Mouse (Mus musculus): ENCODE results near the gene Gtf3c5.

Gene Gtf3c5

GRCm38 (mm10) chr2:28609851-28610250, 26.3 kb upstream of the Gtf3c5 start:
- in situ Hi-C loops (cut with MboI; ENCODE audit: low sequenced_read_pairs), result no loop called here

DNA sequence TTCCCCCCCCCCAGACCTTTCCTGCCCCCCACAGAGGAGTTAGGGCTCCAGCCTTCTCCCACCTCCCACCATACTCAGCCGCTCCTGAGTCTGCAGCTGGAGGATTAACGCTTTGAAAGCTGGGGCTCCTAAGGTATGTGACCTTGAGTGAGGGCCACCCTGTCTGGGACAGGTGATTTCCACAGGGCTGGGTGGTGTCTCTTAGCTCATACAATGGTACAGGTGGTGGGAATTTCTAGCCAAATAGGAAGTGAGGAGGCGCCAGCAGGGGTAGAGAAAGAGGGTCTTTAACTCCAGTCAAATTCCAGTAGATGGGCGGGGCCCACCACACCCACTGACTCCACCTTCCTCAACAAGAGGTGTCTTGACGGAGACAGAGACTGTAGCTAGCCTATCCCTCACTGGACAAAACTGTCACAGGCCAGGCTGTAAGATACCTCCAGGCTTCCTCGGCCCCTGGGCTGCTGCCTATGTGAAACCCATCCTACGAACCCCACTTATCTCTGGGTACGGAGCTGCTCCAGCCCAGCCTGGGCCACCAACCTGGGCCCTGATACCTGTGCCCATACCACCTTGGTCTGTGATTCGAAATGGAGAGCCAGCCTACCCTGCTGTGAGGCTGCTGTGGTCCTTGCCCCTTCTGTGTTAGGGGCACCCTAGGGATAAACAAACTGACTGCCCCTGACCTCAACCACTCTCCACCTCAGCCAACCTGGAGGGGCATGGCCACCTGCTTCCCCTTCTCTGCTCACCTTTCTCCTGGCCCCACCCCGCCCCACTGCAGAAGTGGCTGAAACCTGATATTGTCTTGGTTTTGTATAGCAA, 24.0 kb upstream of the Gtf3c5 start:
- in situ Hi-C loops (cut with MboI; ENCODE audit: low sequenced_read_pairs), result no loop called here

DNA sequence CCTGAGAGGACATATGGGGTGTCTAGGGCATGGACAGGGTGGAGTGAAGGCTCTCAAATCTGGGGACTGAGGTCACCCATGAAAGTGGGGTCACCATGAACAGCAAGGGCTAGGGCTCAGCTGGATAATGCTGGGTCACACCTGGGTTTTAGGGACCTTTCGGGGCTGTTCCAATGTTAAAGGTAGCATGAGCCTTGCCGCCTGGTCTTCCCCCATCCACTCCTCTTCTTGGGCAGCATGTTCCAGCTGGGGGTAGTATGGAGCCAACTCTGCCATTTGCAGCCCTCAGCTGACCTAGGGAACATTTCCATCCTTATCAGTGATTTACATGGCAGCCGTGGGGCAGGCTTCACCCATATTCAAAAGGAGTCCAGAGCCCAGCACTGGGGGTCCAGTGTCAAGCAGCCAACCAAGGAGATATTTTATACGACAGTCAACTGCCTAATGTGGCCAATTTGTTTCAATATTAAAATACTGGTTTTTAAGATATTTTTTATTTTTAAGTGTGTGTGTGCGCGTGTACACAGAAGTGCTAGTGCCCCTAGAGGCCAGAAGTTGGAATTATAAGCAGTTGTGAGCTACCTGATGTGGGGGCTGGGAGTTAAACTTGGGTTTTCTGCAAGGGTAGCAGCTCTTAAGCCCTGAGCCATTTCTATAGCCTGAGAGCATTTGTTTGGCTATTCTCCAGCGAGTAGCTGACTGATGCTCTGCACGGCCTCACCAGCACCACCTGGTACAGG, 23.2 kb upstream of the Gtf3c5 start:
- in situ Hi-C loops (cut with MboI; ENCODE audit: low sequenced_read_pairs), result no loop called here

GRCm38 (mm10) chr2:28605789-28606541, 22.4 kb upstream of the Gtf3c5 start:
- in situ Hi-C loops (cut with MboI; ENCODE audit: low sequenced_read_pairs), result no loop called here

DNA sequence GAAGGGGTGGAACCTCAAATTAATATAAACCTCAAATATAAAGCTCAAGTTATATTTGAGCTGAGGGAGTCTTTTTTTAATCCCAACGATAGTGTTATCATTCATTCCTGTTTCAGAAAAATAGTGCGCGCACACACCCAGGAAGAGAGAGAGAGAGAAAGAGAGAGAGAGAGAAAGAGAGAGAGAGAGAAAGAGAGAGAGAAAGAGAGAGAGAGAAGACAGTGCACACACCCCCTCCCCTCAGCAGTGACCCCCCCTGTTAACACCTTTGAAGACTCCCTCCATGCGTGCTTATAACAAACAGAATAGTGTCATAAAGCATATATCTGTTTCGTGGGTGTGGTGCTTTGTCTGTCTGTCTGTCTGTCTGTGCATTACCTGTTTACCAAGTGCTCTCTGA, 20.0 kb upstream of the Gtf3c5 start:
- in situ Hi-C loops (cut with MboI; ENCODE audit: low sequenced_read_pairs), result no loop called here

- in situ Hi-C loops (cut with MboI; ENCODE audit: low sequenced_read_pairs), result no loop called here
These were observed 18.4 kb upstream of the Gtf3c5 start for GRCm38 (mm10) chr2:28601720-28602590.

GRCm38 (mm10) chr2:28599569-28599900, 16.0 kb upstream of the Gtf3c5 start:
- in situ Hi-C loops (cut with MboI; ENCODE audit: low sequenced_read_pairs), result no loop called here

- in situ Hi-C loops (cut with MboI; ENCODE audit: low sequenced_read_pairs), result no loop called here
These were observed 15.4 kb upstream of the Gtf3c5 start for GRCm38 (mm10) chr2:28598692-28599568.

- in situ Hi-C loops (cut with MboI; ENCODE audit: low sequenced_read_pairs), result no loop called here
These were observed 14.4 kb upstream of the Gtf3c5 start for GRCm38 (mm10) chr2:28597733-28598547.

- in situ Hi-C loops (cut with MboI; ENCODE audit: low sequenced_read_pairs), result no loop called here
These were observed 13.4 kb upstream of the Gtf3c5 start for GRCm38 (mm10) chr2:28596998-28597397.

DNA sequence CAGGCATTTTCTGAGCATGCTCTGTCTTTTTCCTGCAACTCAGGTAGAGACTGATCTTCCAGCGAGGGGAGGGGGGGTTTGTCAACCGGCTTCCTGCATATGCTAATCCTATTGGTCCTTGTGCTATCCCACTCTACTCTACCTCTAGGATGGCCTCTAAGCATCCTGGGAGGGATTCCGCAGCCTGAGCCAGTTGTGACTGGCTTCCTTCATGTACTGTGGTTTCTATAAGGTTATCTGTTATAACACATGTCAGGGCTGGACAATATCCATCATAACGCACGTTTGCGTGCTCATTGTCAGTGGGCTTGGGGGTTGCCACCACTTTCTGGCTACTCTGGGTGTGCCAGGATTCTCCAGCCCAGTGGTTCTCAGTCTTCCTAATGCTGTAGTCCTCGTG, 12.5 kb upstream of the Gtf3c5 start:
- in situ Hi-C loops (cut with MboI; ENCODE audit: low sequenced_read_pairs), result no loop called here

- in situ Hi-C loops (cut with MboI; ENCODE audit: low sequenced_read_pairs), result no loop called here
These were observed 9.3 kb upstream of the Gtf3c5 start for GRCm38 (mm10) chr2:28592809-28593208.

DNA sequence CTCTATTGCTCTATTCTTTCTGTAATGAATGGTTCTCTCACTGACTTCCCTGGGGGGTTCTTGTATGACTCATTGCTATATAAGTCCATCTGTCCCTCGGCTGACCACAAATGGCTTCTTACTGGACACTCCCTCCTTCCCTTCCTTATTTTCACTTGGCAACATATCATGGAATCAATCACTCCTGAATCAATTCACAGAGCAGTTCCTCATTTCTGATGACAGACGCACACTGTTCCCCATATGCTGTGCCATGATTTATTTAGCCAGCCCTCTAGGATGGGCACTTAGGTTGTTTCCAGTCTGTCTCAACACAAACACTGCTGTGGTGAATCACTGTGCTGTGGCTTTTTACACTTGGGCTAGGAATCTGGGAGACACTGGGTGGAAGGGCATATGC, 7.9 kb upstream of the Gtf3c5 start:
- in situ Hi-C loops (cut with MboI; ENCODE audit: low sequenced_read_pairs), result no loop called here

- in situ Hi-C loops (cut with MboI; ENCODE audit: low sequenced_read_pairs), result no loop called here
These were observed 5.0 kb upstream of the Gtf3c5 start for GRCm38 (mm10) chr2:28588574-28588973.

- in situ Hi-C loops (cut with MboI; ENCODE audit: low sequenced_read_pairs), result no loop called here
These were observed 2.2 kb upstream of the Gtf3c5 start for GRCm38 (mm10) chr2:28585730-28586129.

GRCm38 (mm10) chr2:28585043-28585571, 1.6 kb upstream of the Gtf3c5 start:
- in situ Hi-C loops (cut with MboI; ENCODE audit: low sequenced_read_pairs), result no loop called here

DNA sequence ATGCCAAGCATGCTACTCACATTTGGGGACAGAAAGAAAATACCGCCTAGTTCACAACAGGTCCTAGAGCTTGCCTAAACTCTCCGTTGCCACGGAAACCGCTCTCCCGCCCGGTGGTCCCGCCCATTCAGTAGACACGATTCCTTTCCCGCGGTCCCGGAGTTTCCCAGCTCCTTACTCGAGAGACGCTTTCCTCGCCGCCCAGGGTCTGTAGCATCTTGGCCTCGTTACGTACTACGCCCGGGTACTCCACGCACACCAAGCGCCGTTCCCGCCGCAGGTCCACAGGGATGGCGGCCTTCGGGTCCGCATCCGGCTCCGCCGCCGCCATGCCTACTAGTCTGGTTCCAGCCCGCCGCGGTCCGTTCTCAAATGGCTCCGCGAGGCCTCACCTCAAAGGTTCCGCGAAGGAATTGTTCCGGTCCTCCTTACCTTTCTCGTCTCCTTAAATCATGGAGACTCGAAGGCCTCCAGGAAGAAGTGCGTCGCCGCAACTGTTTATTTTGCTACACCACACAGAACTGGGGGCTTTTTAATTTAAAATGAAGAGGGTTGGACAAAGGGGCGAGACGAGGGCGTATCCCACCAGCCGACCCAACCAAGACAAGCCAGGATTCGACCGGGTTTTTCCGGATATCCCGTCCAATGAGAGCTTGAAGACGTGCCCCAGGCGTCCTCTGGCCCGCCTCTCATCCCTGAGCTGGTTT, 751 bp downstream of the Gtf3c5 start:
- in situ Hi-C loops (cut with MboI; ENCODE audit: low sequenced_read_pairs), result no loop called here

DNA sequence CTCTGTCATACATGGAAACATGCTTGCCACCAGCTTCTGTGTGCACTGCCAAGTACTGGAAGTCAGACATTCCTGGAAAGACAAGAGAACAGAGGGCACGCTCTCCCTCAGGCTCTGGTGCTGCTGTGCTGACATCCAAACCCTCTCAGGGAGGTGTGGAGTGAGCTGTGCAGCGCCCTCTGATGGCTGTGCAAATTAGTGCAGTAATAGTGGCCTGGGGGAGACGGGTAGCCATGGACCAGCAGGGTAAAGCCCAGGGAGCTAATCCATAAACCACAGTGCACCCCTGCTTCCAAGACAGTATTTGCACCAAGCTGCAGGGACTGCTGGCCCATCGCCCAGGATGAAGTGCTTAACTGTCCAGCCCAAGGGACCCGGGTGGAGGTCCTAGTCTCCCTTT, 5.5 kb downstream of the Gtf3c5 start:
- in situ Hi-C loops (cut with MboI; ENCODE audit: low sequenced_read_pairs), result no loop called here

Data from CH12F3 (cell line).